Mouse (Mus musculus) embryonic fibroblast, embryonic 13.5 days (primary cell): ENCODE results near the gene Atp13a3. TPM values are rescaled to one million over a fixed set of nuclear protein-coding genes. Genes with fewer than 3 reads are reported as not detected.

Experiments used
- H3K27ac ChIP-seq: 2 replicates; pipeline ENCODE4 v1.5.1; 2012; ENCODE audit warnings: low read length, control low read depth, inconsistent platforms; ENCODE audit not compliant: insufficient read depth
- H3K4me1 ChIP-seq: 2 replicates; pipeline ENCODE4 v1.6.1; 2011; ENCODE audit warnings: low read length; ENCODE audit not compliant: control insufficient read depth, insufficient read depth
- H3K4me3 ChIP-seq: 2 replicates; pipeline ENCODE4 v1.5.1; 2011; ENCODE audit warnings: mild to moderate bottlenecking, control low read depth, low read length; ENCODE audit not compliant: insufficient read depth
- CTCF ChIP-seq: IDR thresholded peaks from 2 replicates; pipeline ENCODE4 v1.5.1; 2011; ENCODE audit warnings: mild to moderate bottlenecking, control low read depth, low read length, moderate library complexity, borderline replicate concordance; ENCODE audit not compliant: insufficient read depth
- POLR2A ChIP-seq: IDR thresholded peaks from 2 replicates; pipeline ENCODE4 v1.6.1; 2011; ENCODE audit warnings: low read depth, mild to moderate bottlenecking, control low read depth, low read length, moderate library complexity
- polyA plus RNA-seq: library from polyadenylated mRNA; stranded (reverse); fragments of >200 nt; gene quantifications from 2 replicates; pipeline ENCODE4 v1.2.4, GENCODE M21; 2011; ENCODE audit warnings: low read depth; ENCODE audit not compliant: missing spikeins, insufficient read length

Atp13a3 gene
- polyA plus RNA-seq, 1 experiment, result 103 TPM

GRCm38 (mm10) chr16:30290436-30290835, 115.3 kb downstream of the Atp13a3 start:
- no peaks in the 10 kb centered on the region for H3K4me1 ChIP-seq

GRCm38 (mm10) chr16:30285701-30286100, 120.1 kb downstream of the Atp13a3 start:
- Histone ChIP-seq H3K4me1 (peaks cover 5% of the 10 kb centered on the region), H3K4me3 (no peak overlapping the region)

More at GRCm38 (mm10) chr16:30290436-30290835, 115.3 kb downstream of the Atp13a3 start:
- no peak overlapping the region for H3K4me3 ChIP-seq
- TF ChIP-seq POLR2A (no peak), CTCF (no peak)
- no peak overlapping the region for H3K27ac ChIP-seq

GRCm38 (mm10) chr16:30283743-30284337, 121.9 kb downstream of the Atp13a3 start:
- H3K4me3 ChIP-seq, result no peak overlapping the region
- peaks cover 8% of the 10 kb centered on the region for H3K4me1 ChIP-seq
- no peak overlapping the region for H3K27ac ChIP-seq
- TF ChIP-seq POLR2A, result no peak
- TF ChIP-seq CTCF, result peak; percentile 57; the same call in 1 of the 2 replicates

More at GRCm38 (mm10) chr16:30285701-30286100, 120.1 kb downstream of the Atp13a3 start:
- TF ChIP-seq CTCF (no peak), POLR2A (no peak)
- H3K27ac ChIP-seq, result no peak overlapping the region

- peak within 1 kb of the TSS; percentile 25 for H3K4me3 ChIP-seq
- TF ChIP-seq CTCF, result 0 out of 2 replicates have a peak, but pooled peaks have one; percentile 12
- peak; percentile 66; the same call in 1 of the 2 replicates for TF ChIP-seq POLR2A
- H3K4me1 ChIP-seq, result peaks cover 8% of the 10 kb centered on the region
- peak within 1 kb of the TSS; percentile 2; the same call in 1 of the 2 replicates for H3K27ac ChIP-seq
These were observed 122.8 kb downstream of the Atp13a3 start, which contains the start of gene Lrrc15 for GRCm38 (mm10) chr16:30282844-30283495. Gene Lrrc15, minus strand, starts transcription at chr16:30283256.

GRCm38 (mm10) chr16:30280676-30281297, 125.0 kb downstream of the Atp13a3 start:
- Histone ChIP-seq H3K27ac (peak overlapping the region; percentile 63), H3K4me3 (peak overlapping the region; percentile 5; the same call in 1 of the 2 replicates), H3K4me1 (peaks cover 8% of the 10 kb centered on the region)
- TF ChIP-seq POLR2A (no peak), CTCF (no peak)

- no peak for TF ChIP-seq POLR2A
- TF ChIP-seq CTCF, result no peak
- Histone ChIP-seq H3K27ac (no peak overlapping the region), H3K4me1 (peaks cover 5% of the 10 kb centered on the region), H3K4me3 (no peak overlapping the region)
These were observed 127.4 kb downstream of the Atp13a3 start for GRCm38 (mm10) chr16:30278406-30278805.

- no peak for TF ChIP-seq POLR2A
- no peak for TF ChIP-seq CTCF
- Histone ChIP-seq H3K4me1 (peaks cover 11% of the 10 kb centered on the region), H3K4me3 (no peak overlapping the region), H3K27ac (no peak overlapping the region)
These were observed 130.0 kb downstream of the Atp13a3 start for GRCm38 (mm10) chr16:30275558-30276340.

- Histone ChIP-seq H3K4me1 (peaks cover 11% of the 10 kb centered on the region), H3K4me3 (no peak overlapping the region), H3K27ac (no peak overlapping the region)
- TF ChIP-seq CTCF (no peak), POLR2A (no peak)
These were observed 132.7 kb downstream of the Atp13a3 start for GRCm38 (mm10) chr16:30273065-30273464.

- Histone ChIP-seq H3K27ac (peak overlapping the region; percentile 95), H3K4me1 (peaks cover 11% of the 10 kb centered on the region), H3K4me3 (no peak overlapping the region)
- TF ChIP-seq CTCF (no peak), POLR2A (no peak)
These were observed 133.7 kb downstream of the Atp13a3 start for GRCm38 (mm10) chr16:30271941-30272595.
